Mouse (Mus musculus): ENCODE data around the gene Col13a1.

DNA sequence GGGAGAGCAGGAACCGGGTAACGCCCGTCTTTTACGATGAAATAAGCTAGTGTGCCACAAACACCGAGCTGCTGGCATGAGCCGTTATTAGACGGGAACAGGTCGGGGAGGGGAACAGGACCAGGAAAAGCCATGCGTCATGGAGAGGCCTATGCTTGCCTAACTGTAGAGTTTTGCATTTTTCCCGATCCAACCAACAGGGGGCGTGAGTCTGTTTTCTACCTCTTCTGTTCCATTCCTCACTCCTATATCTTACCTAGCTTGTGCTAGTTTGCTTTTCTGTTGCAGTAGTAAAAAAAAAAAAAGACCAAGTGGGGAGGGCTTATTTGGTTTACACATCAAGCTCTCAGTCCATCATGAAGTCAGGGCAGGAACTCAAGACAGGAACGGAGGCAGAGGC, 61.8 kb downstream of the Col13a1 start:
- no peak for TF ChIP-seq CTCF (IDR thresholded peaks at IDR 0.05; ENCODE audit: extremely low read depth, insufficient read depth, low read length)
- no peak for TF ChIP-seq POLR2A (IDR thresholded peaks at IDR 0.05; ENCODE audit: extremely low read depth, insufficient read depth, low read length)

All from cortical plate, adult 2 months (tissue).